ENCODE assay signal across 7 mouse cellular contexts in the genomic region with DNA sequence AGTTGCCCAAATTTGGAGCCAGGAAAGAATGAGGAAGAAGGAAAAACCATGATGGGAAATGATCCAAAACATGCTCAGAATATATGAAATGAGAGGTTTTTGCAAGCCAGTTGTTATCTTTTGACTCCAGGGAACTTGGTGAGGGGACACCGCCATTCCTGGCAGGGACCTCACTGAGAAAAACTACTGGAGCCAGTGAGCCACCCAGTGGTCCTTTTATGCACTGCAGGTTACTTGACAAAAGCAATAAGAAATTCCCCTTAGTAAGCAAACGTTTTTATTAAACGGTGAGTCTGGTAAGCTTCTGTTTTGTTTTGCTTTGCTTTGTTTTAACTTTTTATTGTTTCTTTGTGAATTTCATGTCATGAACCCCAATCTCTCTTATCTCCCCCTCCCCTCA.
A peak's percentile ranks its signal among the peaks of the same experiment; 100 is the strongest.
DNase-seq lines count a peak whose midpoint lies in the region; ATAC-seq and TF ChIP-seq lines count a peak whose summit lies in the region.

No protein-coding gene starts in this region.

- 0 out of 2 replicates have a peak, but pooled peaks have one; percentile 19 for ATAC-seq in midbrain, embryonic 11.5 days (ENCODE audit: low FRiP score)
- no peak for ATAC-seq in midbrain, embryonic 13.5 days
- ATAC-seq in stomach, postnatal 0 days (ENCODE audit: low FRiP score, low TSS enrichment) = no peak

- no peaks in the 10 kb centered on the region for H3K4me1 ChIP-seq in midbrain, embryonic 11.5 days (ENCODE audit: control insufficient read depth, insufficient read depth, low read length)
- no peaks in the 10 kb centered on the region for H3K4me1 ChIP-seq in midbrain, embryonic 13.5 days (replicated peaks)
- no peaks in the 10 kb centered on the region for H3K4me1 ChIP-seq in stomach, postnatal 0 days (replicated peaks; ENCODE audit: control insufficient read depth, insufficient read depth)

- H3K9me3 ChIP-seq in midbrain, embryonic 11.5 days (ENCODE audit: control insufficient read depth, low read length) = no peaks in the 10 kb centered on the region
- H3K9me3 ChIP-seq in midbrain, embryonic 13.5 days = no peaks in the 10 kb centered on the region
- H3K9me3 ChIP-seq in stomach, postnatal 0 days (ENCODE audit: control insufficient read depth, low read length) = no peaks in the 10 kb centered on the region

- TF ChIP-seq EP300 in stomach, postnatal 0 days (optimal IDR thresholded peaks at IDR 0.05) = no peak

- H3K9ac ChIP-seq in midbrain, embryonic 11.5 days (ENCODE audit: low read length) = no peak overlapping the region
- no peak overlapping the region for H3K9ac ChIP-seq in midbrain, embryonic 13.5 days (replicated peaks)
- no peak overlapping the region for H3K9ac ChIP-seq in stomach, postnatal 0 days (ENCODE audit: low read length)

- WGBS in midbrain, embryonic 11.5 days = 17% methylated on average over 3 of the region's 3 CpGs
- 3% methylated on average over 3 of the region's 3 CpGs for WGBS in midbrain, embryonic 13.5 days
- WGBS in stomach, postnatal 0 days = 7% methylated on average over 3 of the region's 3 CpGs

- peak; percentile 98 for DNase-seq in midbrain, embryonic 11.5 days (ENCODE audit: low spot score, missing footprints)
- DNase-seq in adrenal gland, postnatal 36 days = peak; percentile 65 to 68
- DNase-seq in fibroblast of lung, adult 2 months (ENCODE audit: low read depth) = peak; percentile 11
- DNase-seq in layer of hippocampus, adult 2 months (ENCODE audit: low spot score in 2 of 2) = peak; percentile 37 to 78
- peak; percentile 72 for DNase-seq in lung, postnatal 10 days
- peak; percentile 68 for DNase-seq in stomach, postnatal 0 days (ENCODE audit: low spot score)

- H3K4me2 ChIP-seq in midbrain, embryonic 11.5 days = no peak overlapping the region
- no peak overlapping the region for H3K4me2 ChIP-seq in midbrain, embryonic 13.5 days (replicated peaks)
- H3K4me2 ChIP-seq in stomach, postnatal 0 days (replicated peaks; ENCODE audit: low read depth) = no peak overlapping the region

- H3K27me3 ChIP-seq in midbrain, embryonic 11.5 days (ENCODE audit: control insufficient read depth, insufficient read depth, low read length) = no peaks in the 10 kb centered on the region
- H3K27me3 ChIP-seq in midbrain, embryonic 13.5 days = 0 out of 2 replicates have a peak, but pooled peaks cover 9% of the 10 kb centered on the region
- no peaks in the 10 kb centered on the region for H3K27me3 ChIP-seq in stomach, postnatal 0 days (ENCODE audit: control insufficient read depth, insufficient read depth, low read length)

- no peak overlapping the region for H3K4me3 ChIP-seq in midbrain, embryonic 11.5 days (ENCODE audit: low read depth, low read length)
- no peak overlapping the region for H3K4me3 ChIP-seq in midbrain, embryonic 13.5 days (replicated peaks)
- H3K4me3 ChIP-seq in layer of hippocampus, adult 2 months = no peak overlapping the region
- no peak overlapping the region for H3K4me3 ChIP-seq in stomach, postnatal 0 days (ENCODE audit: low read depth, low read length)

- TF ChIP-seq CTCF in layer of hippocampus, adult 2 months (conservative IDR thresholded peaks at IDR 0.05) = peak; percentile 94
- TF ChIP-seq CTCF in stomach, postnatal 0 days (IDR thresholded peaks at IDR 0.05; ENCODE audit: low read depth) = peak; percentile 79

- H3K36me3 ChIP-seq in midbrain, embryonic 11.5 days (ENCODE audit: control insufficient read depth, insufficient read depth, low read length) = no peaks in the 10 kb centered on the region
- H3K36me3 ChIP-seq in midbrain, embryonic 13.5 days = no peaks in the 10 kb centered on the region
- H3K36me3 ChIP-seq in stomach, postnatal 0 days (ENCODE audit: control insufficient read depth, insufficient read depth, low read length) = no peaks in the 10 kb centered on the region

- H3K27ac ChIP-seq in midbrain, embryonic 11.5 days (ENCODE audit: low read depth, low read length) = no peak overlapping the region
- H3K27ac ChIP-seq in midbrain, embryonic 13.5 days = no peak overlapping the region
- no peak overlapping the region for H3K27ac ChIP-seq in layer of hippocampus, adult 2 months
- no peak overlapping the region for H3K27ac ChIP-seq in stomach, postnatal 0 days (replicated peaks)

Comparison
In these comparisons a context has a peak if more than half of its experiments do, and no peak if none do; other contexts are left out.
1. DNase-seq: peak in every context shown above with its lines; median percentile 98 in midbrain, embryonic 11.5 days; 72 in lung, postnatal 10 days; 68 in stomach, postnatal 0 days; 66 in adrenal gland, postnatal 36 days; 58 in layer of hippocampus, adult 2 months; 11 in fibroblast of lung, adult 2 months.